Mouse (Mus musculus) cerebellum, adult (tissue): ENCODE data around the gene Rapgef4.

ENCODE experiments used
- ATAC-seq: cut with Nextera tagmentation; 2 replicates; pipeline ENCODE4 v1.9.2; 2017; ENCODE audit warnings: mild to moderate bottlenecking, moderate library complexity, mixed read lengths; ENCODE audit not compliant: insufficient number of reproducible peaks, low FRiP score, low TSS enrichment

The Rapgef4 gene

GRCm38 (mm10) chr2:72285888-72286661 lies 305.0 kb downstream of the Rapgef4 start:
- ATAC-seq: peak; percentile 64

GRCm38 (mm10) chr2:72287142-72287541 lies 306.1 kb downstream of the Rapgef4 start:
- no peak for ATAC-seq

GRCm38 (mm10) chr2:72288932-72289534 lies 308.0 kb downstream of the Rapgef4 start:
- ATAC-seq: no peak

GRCm38 (mm10) chr2:72291103-72291502 lies 310.1 kb downstream of the Rapgef4 start:
- no peak for ATAC-seq

GRCm38 (mm10) chr2:72292573-72292972 lies 311.5 kb downstream of the Rapgef4 start:
- ATAC-seq: no peak

- ATAC-seq: no peak
Observed at GRCm38 (mm10) chr2:72294994-72295393, 314.0 kb downstream of the Rapgef4 start.

GRCm38 (mm10) chr2:72296984-72297715 lies 316.1 kb downstream of the Rapgef4 start:
- ATAC-seq: no peak

GRCm38 (mm10) chr2:72297716-72298082 lies 316.7 kb downstream of the Rapgef4 start:
- ATAC-seq: no peak

GRCm38 (mm10) chr2:72298406-72298805 lies 317.4 kb downstream of the Rapgef4 start:
- ATAC-seq: no peak

GRCm38 (mm10) chr2:72301194-72301916 lies 320.3 kb downstream of the Rapgef4 start:
- ATAC-seq: no peak

- no peak for ATAC-seq
Observed at GRCm38 (mm10) chr2:72305738-72306137, 324.7 kb downstream of the Rapgef4 start.
